Mouse (Mus musculus) brain, embryonic 14.5 days (tissue): ENCODE results near the gene Cnp.

Experiments used
- CTCF ChIP-seq: fragments of 200-500 bp; IDR thresholded peaks from 2 replicates; pipeline ENCODE4 v1.5.1; 2012; ENCODE audit warnings: inconsistent platforms, mild to moderate bottlenecking, moderate library complexity, borderline replicate concordance; ENCODE audit not compliant: insufficient read depth, insufficient read length; ENCODE audit errors: extremely low read depth
- POLR2A ChIP-seq: fragments of 200-500 bp; IDR thresholded peaks from 2 replicates; pipeline ENCODE4 v1.6.1; 2012; ENCODE audit warnings: mild to moderate bottlenecking, inconsistent platforms, borderline replicate concordance; ENCODE audit not compliant: poor library complexity, insufficient read depth, insufficient read length, severe bottlenecking; ENCODE audit errors: extremely low read depth

DNA sequence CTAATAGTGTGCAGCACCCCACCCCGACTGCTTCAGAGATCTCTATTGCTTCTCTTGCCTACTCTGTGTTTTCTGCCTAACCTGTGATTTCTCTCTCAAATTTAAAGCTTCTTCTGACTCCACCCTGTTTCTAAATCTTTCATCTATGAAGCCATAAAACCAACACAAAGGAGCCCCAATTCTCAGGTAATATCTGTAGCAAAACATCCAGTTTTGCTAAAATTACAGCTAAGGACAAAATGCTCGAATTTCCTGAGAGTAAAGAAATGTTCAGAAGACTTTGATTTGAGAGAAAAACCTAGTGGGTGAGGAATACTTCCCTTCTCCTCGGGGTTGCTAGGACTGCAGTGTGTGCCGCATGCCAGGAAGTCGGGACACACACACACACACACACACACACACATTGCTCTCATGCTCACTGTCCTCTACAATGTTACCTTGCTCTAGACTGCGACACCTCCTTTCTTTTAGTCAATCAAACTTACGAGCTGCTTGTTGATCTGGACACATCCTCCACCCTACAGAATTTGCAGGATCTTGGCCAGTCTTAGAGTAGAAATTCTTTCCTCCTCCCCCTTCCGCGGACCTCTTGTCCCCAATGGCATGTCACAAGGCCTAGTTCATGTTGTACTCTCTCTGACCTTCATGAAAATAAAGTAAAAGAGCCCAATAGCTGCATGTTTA, 35.4 kb downstream of the Cnp start:
- TF ChIP-seq POLR2A (no peak), CTCF (no peak)
